Mouse (Mus musculus) gonadal fat pad, adult 2 months (tissue): ENCODE data around the gene Zrsr1. TPM values are rescaled to one million over a fixed set of nuclear protein-coding genes. Genes with fewer than 3 reads are reported as not detected.

Source experiments
- DNase-seq: peaks from one replicate; pipeline ENCODE4 v3.0.0-alpha.2; 2012; ENCODE audit warnings: low read depth
- polyA plus RNA-seq: library from polyadenylated mRNA; depleted of rRNA; stranded (reverse); fragments of >200 nt; gene quantifications from 2 replicates; pipeline ENCODE4 v1.2.3, GENCODE M21; 2012

The Zrsr1 gene
- polyA plus RNA-seq, 1 experiment: 7.5 TPM

DNA sequence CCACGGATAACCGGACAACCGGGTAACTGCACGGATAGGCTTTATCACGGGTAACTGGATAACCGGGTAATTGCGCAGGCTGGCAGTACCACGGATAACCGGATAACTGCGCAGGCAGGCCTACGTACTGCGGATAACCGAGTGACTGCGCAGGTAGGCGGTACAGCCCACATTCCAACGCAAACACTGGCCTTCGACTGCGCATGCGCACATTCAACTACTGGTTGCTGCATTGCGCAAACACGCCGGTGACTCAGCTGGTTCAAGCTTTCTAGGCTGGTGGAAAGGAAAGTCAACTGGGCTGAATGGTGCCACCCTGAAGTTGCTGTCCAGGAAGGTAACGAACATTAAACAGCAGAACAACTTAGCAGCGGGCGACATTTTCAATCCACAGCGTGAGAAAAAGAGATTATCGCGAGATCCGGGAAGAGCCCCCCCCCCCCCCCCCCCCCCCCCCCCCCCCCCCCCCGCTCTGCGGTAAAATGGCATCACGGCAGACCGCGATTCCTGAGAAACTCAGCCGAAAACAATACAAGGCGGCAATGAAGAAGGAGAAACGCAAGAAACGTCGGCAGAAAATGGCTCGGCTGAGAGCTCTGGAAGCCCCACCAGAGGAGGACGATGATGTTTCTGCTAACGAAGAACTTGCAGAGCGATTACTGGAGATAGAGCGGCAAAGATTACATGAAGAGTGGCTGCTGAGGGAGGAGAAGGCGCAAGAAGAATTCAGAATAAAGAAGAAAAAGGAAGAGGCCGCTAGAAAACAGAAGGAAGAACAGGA lies 1.1 kb downstream of the Zrsr1 start:
- DNase-seq: no peak

DNA sequence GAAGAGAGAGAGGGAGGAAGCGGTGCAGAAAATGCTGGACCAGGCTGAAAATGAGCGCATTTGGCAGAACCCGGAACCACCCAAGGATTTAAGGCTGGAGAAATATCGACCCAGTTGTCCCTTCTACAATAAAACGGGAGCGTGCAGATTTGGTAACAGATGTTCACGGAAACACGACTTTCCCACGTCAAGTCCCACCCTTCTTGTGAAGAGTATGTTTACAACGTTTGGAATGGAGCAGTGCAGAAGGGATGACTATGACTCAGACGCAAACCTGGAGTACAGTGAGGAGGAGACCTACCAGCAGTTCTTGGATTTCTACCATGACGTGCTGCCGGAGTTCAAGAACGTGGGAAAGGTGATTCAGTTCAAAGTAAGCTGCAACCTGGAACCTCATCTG lies 1.8 kb downstream of the Zrsr1 start:
- DNase-seq: no peak

DNA sequence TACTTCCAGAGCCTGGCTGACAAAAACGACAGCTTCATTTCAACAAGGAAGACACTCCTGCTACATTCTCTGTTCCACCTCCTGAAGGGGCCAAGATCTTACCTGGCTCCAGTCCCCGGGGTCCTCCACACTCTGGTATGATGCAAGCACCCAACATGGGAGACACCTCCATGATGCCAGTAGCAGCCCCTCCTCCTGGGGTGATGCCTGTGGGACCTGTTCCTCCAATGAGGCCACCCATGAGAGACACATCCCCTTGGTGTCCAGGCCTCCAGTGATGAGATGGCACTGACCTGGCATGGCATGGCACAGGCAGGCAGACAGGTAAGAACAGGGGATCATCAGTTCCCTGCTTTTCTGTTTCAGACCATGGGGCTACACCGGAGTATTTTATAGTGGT lies 6.4 kb downstream of the Zrsr1 start:
- no peak for DNase-seq

DNA sequence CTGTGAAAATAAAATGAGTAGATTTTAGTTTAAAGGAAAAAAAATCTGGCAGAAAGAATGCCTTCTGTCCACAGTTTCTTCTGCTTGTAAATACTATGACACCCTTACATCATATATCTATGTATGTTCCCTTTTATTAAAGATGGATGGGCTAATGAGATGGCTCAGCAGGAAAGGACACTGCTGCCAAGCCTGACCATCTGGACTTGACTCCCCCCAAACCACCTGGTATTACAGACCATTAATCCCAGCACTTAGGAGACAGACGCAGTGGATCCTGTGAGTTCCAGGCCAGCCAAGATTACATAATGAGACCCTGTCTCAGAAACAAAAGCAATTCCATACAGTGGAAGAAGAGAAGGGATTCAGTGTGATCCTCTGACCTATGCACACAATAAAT lies 6.9 kb downstream of the Zrsr1 start:
- DNase-seq: no peak

DNA sequence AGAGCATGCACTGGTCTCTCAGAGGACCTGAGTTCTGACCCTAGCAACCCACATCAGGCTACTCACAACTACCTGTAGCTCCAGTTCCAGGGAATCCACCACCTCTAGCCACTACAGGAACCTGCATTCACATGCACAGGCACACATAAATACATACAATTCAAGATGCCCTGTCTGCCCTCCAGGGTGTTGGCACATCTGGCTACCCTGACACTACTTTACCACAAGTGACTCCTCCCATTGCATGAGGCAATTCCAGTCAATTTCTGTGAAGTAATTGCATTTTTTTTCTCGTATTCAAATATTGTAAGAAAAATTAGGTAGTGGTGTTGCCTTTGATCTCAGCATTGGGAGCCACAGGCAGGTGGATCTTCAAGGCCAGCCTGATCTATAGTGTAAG lies 7.4 kb downstream of the Zrsr1 start:
- DNase-seq: no peak

DNA sequence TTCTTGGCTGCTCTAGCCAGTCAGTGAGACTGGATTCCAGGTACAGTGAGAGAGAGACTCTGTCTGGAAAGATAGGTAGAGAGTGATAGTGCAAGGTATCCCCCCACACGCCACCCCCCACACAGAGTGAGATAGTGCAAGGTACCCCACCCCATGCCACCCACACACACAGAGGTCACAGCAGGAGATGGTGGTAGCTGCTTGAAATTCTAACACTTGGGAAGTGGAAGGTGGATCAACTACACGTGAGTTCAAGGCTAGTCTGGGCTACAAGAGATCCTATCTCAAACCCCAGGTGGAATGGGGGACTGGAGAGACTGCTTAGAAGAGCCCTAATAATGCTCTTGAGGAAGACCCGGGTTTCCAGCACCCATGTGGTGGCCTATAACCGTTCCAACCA lies 9.2 kb downstream of the Zrsr1 start:
- DNase-seq: no peak

DNA sequence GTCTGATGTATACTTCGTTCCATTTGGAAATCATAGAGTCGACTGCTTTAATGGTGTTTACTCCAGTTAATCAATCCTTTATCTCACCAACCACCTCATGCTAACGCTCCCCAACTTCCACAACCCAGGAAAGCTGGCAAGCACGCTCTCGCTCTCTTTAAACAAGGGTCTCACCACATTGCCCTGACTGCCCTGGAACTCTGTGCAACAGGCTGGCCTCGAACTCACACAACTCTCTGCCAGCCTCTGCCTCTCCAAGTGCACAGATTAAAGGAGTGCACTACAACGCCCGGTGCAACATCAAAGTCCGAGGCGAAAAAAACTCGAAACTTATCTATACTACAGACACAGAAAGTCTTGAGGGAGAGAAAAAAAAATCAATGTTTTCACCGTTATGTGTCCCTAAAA lies 9.7 kb downstream of the Zrsr1 start:
- DNase-seq: no peak

DNA sequence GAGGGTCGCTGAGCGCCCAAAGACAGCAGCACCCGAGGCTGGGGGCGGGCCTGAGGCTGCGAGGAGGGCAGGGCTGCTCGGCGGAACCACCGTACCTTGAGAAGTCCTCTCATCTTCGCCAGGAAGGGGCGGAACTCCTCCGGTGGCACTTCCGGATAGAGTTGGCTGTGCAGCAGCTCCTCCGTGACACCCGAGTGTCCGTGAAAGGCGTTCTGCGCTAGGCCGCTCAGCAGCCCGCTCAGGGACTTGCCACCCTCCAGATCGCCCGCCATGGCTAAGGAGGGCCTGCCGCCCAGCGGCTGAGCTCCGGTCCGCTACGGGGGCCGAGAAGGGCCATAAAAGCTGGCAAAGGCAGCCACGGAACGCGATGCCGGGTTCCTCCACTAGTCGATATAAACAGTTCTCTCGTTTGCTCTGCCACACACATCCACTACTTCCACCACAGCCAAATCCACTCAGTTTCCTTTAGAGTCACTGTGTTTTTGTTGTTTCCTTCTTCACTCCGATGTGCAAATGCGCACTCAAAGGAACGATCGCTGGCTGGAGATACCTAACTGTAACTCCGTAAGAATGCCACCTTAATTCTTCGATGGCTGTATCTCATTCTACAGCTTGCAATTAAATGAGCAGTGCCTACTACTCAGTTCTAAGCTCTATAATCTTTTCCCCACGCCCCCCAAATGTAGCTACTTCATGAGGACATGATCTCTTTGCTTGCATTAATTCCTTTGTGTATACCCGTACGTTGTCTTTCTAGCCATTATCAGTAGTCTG lies 10.4 kb downstream of the Zrsr1 start, which contains the start of the genes Gm28048 and Commd1:
Gene Gm28048 (minus strand): TSS at position 107 of the 774 bp plus-strand sequence.
Gene Commd1 (minus strand): TSS at position 399 of the 774 bp plus-strand sequence.
- no peak for DNase-seq

DNA sequence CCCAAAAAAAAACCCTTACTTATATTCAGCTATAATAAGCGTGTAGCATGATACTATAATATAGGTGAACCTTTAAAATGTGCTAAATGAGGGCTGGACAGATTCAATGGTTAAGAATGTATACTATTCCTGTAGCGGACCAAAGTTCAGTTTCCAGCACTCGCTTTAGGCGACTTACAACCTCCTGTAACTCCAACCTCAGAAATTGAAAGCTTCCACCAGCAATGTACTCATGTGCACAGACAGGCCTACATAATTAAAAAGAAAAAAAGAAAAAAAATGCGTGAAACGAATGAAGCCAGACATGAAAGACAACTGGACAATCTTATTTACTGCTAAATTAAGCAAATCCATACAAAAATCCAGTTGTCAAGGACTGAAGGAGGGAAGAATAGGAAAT lies 11.0 kb downstream of the Zrsr1 start:
- no peak for DNase-seq

DNA sequence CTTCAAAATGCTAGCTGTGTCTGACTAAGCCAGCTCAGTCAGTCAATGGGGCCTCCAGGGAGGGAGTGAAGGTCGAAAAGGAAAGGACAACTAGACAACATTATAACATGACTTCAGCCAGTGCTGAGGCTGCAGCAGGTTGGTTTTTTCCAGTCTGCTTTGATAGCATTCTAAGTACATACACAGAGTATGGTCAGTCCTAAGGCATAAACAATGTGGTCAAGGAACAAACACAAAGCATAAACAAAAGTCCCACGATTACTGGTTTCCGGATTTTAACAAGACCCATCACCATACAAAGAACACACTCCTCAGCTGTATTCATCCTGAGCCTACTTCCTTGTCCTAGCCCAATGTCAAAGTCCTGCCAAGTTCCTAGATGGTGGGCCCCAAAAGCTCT lies 13.7 kb downstream of the Zrsr1 start:
- no peak for DNase-seq

DNA sequence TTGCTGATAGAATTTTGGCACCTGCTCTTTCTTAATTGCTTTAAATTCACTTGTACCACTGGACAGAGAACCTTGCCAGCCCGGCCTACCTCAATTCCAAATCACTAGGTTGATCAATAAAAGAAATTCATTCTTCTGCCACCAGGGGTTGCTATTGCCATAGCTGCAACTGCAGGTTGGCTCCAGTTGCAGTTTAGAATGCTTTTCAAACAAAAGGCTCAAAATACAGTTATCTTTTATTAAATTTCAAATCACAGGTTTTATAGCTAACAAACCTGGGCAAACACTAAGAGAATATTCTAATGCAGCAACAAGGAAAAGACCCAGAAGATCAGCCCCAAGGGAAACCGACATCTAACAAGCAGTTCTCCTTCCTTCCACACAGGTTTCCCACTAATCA lies 15.6 kb downstream of the Zrsr1 start:
- no peak for DNase-seq

DNA sequence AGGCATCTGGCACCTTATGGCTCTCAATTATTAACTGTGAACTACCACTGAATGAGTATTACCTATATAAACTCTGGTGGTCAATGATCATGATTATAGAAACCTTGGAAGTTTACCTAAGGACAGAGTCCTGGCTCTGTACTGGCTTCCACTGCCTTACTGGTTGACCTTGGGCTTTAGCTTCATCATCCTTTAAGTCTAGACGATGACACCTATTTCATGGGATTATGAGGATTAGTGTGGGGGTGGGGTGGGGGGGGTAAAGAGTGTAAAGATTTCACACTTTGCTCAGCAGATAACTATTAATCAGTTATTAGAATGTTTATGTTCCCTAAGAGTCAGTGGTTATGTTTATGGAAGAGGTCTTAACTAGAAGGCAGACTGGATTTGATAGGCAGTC lies 18.0 kb downstream of the Zrsr1 start:
- DNase-seq: no peak

DNA sequence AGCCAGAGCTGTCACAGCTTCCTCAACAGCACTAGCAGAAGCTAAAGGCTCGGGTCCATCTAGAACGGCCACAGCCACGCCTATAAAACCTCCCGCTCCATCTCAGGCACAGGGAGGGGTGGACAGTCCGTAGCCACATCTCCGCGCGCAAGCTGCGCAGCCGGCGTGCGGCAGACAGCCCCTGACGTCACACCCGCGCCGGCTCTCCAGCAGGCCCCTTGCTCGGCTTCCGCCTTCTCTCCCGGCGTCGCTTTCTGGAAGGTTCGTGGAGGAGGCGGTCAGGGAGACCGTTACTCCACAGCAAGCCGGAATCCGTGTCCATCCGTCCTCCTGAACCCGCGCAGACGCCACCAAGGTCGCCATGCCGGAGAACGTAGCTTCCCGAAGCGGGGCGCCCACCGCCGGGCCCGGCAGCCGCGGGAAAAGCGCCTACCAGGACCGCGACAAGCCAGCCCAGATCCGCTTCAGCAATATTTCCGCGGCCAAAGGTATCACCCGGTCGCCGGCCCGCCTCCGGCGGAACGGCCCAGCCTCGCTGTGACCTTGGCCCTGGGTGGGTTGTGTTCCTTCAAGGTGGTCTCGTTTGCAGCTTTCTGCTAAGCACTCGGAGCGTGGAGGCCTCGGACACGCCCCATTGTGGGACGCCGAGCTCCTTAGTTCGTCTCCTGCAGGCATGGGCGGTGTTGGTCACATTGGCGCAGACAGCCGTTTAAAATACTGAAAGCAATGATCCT lies 18.8 kb downstream of the Zrsr1 start, which contains the start of gene Cct4:
Gene Cct4 (plus strand): TSS at position 127 of the 734 bp plus-strand sequence.
- DNase-seq: no peak

DNA sequence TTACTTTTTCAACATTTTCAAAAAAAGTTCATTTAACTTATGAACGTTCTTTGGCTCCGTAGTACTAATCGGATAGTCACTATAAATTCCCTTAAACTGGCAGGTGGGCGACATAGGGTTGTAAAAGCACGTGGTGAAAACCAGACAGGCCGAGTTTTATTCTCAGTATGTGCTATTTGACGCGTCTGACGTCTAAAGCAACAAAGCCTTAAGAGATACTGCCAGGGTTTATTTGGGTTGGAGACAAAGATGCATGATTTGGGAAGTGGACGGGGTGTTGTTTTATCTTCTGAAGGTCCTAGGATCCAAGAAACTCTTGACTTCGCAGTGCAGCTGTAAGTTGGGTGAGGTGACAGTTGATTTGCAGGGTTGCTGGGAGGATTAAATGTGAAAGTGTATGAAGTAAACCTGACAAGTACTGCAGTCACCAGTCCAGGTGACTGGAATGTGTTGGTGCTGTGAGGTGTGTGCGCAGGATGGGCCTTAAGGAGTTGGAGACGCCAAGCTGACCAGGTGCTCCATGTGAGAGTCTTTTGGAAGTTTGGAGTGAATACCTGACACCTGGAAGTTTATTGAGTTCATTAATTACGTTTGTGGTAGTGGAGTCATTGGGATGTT lies 19.5 kb downstream of the Zrsr1 start:
- DNase-seq: no peak

DNA sequence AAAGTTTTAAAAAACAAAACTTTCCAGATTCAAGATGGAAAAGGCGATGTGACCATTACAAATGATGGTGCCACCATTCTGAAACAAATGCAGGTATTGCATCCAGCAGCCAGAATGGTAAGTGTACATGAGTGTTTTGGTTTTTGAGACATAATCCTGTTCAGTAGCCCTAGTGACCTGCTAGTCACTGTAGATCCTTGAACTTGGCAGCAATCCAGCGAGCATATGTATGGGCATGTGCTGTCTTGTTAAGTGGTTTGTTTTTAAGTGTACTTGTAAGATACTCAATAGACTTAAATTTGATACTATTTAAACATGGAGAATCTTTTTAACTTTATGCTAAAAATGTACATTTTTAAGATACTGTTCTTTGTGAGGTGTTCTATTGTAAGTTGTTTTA lies 22.5 kb downstream of the Zrsr1 start:
- no peak for DNase-seq

DNA sequence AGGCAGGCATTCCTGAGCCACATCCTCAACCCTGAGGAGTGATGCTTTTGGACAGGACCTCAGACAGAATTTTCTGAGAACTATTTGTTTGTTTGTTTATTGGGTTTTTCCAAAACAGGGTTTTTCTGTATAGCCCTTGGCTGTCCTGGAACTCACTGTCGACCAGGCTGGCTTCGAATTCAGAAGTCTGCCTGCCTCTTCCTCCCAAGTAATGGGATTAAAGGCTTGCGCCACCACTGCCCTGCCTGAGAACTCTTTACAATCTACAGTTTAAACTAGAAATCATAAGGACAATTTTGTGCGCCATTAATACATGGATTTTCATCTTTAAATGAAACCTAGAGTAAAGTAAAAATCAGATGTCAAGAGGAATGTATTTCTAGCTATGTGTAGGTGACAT lies 23.7 kb downstream of the Zrsr1 start:
- no peak for DNase-seq

DNA sequence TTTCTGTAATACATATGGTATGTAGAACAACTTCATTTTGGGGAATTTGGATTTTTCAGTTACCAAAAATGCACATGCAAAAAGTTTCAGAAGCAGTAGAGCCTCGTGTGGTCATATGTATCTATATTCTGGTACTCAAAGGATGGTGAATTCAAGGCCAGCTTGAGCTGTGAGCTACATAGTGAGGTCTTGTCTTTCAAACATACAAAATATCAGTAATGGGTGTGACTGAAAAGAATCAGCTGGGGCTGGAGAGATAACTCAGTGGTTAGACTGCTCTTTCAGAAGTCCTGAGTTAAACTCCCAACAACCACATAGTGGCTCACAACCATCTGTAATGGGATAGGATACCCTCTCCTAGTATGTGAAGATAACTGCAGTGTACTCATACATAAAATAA lies 26.5 kb downstream of the Zrsr1 start:
- DNase-seq: no peak

DNA sequence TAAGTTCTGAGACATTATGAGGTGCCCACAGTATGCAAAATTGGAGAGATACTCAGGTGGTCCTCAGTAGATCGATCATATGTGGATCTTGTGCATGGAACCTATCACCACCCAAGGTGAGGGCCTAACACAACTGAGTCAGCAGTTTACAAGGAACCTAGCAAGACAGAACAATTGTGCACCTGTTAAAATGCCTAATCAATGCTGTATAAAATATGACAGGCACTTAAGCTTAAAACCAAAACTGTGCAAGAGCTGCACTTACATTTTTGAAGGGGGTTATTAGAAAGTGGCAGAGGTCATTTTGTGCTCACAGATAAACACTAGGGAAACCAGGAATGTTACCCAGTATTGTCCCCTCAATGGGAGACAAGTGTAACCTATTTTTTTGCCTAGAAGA lies 33.5 kb downstream of the Zrsr1 start:
- no peak for DNase-seq

DNA sequence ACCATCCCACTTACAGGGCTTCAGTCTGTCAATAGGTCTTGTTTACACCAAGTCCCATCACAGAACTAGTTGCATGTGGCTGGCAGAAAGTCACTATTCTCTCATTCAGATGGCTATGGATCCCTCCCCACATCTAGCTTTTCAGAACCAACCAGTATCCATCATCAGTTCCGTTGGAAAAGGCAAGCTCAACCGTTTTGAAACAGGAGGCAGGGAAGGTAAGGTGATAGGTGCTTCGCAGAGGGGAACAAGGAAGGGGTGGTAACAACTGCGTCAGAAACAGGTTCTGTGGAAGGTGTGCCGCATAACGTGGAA lies 35.3 kb downstream of the Zrsr1 start:
- DNase-seq: no peak

DNA sequence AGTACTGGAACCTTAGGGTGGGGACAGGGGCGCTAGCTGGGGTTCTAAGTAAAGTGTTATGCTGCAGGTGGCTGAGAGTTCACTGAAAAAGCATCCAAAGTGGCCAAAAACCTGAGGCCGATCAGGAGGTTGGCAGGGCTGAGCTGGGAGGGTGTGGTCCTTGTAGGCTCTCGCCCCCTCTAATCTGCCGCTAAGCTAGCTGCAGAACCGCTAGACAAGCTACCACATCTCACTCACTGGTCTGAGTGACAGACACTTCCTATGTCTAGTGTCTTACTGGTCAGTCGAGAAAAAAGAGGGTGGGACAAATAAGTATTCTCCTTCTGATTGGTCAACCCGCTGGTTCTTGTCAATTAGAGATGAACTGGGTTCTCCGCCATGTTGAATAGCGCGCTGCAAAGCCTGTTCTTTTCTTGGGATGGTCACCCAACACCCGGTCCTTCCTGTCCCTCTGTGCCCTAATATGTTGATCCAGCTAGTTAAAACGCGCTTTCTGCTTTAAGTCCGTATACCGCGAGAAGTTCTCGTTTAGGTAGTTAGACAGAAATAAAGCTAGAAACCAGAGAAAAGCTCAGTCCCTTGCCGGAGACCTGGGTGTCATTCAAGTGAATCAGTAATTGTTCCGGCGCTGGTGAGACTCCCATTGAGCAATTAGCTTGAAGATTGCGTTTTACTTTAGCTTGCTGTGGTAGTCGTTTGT lies 35.8 kb downstream of the Zrsr1 start, which contains the start of gene Fam161a:
Gene Fam161a (plus strand): TSS at position 51 of the 700 bp plus-strand sequence.
- no peak for DNase-seq

DNA sequence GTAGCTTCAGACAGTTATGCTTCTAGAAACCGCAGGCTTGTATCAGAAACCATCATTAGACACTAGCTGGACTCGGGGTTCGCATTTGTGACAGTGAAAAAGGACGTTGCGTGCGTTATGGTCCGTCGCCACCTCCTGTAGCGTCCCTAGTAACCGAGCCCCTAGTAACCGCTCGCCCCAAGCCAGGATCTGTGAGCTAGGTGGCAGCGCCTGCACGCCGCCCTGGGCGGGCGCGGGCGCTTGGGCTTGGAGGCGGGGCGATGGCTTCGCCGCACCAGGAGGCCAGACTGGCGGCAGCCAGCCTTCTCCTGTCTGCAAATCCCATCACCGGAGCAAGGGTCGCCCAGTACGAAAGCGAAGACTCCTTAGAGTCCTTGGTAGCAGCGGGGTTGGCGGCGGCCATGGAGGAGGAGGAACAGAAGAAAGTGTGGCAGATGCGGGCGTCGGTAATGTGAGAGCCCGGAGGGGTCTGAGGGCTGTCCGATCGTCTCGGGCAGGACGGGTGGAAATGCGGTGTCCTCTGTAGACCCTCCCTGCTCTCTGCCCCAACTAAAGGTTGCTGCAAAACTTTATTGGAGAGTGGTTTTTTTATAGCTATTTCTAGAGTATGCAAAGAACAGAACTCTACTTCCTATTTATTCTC lies 36.5 kb downstream of the Zrsr1 start:
- DNase-seq: no peak
